Mouse (Mus musculus) megakaryocyte, adult 5-6 weeks (primary cell): ENCODE measurements around the gene Pim2. TPM values are rescaled to one million over a fixed set of nuclear protein-coding genes. Genes with fewer than 3 reads are reported as not detected.

Experiments
- ATAC-seq: 2 replicates; pipeline ENCODE4 v1.8.0; 2016; ENCODE audit warnings: mild to moderate bottlenecking, inconsistent platforms; ENCODE audit not compliant: poor library complexity, severe bottlenecking
- total RNA-seq, 2 experiments: library from RNA; stranded (forward) in 1 of 2; stranded (reverse) in 1 of 2; fragments of 153-499, 151-499 nt in 1 of 2; fragments of 221-1000, 200-1000 nt in 1 of 2; gene quantifications; 2 replicates each; pipeline versions ENCODE4 v1.2.3 to v1.2.4; 2015 to 2017

The Pim2 gene
- total RNA-seq (2015) (4.7 and 8.6 TPM in 2 replicates), total RNA-seq (2017) (1.1 and 1.4 TPM in 2 replicates)

- peak; percentile 95 for ATAC-seq
Measured at GRCm38 (mm10) chrX:7878007-7878419, at the start of gene Pim2. Gene Pim2, plus strand, starts transcription at chrX:7878262.

- no peak for ATAC-seq
Measured at GRCm38 (mm10) chrX:7837146-7837545, 40.9 kb upstream of the Pim2 start.

- no peak for ATAC-seq
Measured at GRCm38 (mm10) chrX:7840842-7841162, 37.3 kb upstream of the Pim2 start.

- ATAC-seq, result peak; percentile 88
Measured at GRCm38 (mm10) chrX:7841163-7842162, 36.6 kb upstream of the Pim2 start, which contains the start of gene Otud5. Gene Otud5, plus strand, starts transcription at chrX:7841364.

- no peak for ATAC-seq
Measured at GRCm38 (mm10) chrX:7842318-7842717, 35.7 kb upstream of the Pim2 start.

GRCm38 (mm10) chrX:7847845-7848244 lies 30.2 kb upstream of the Pim2 start:
- ATAC-seq, result no peak

- peak; percentile 67 for ATAC-seq
Measured at GRCm38 (mm10) chrX:7854578-7854977, 23.5 kb upstream of the Pim2 start.

GRCm38 (mm10) chrX:7859191-7859753 lies 18.8 kb upstream of the Pim2 start:
- ATAC-seq, result peak; percentile 56

- ATAC-seq, result no peak
Measured at GRCm38 (mm10) chrX:7863181-7863580, 14.9 kb upstream of the Pim2 start.

- peak; percentile 75 for ATAC-seq
Measured at GRCm38 (mm10) chrX:7864551-7864950, 13.5 kb upstream of the Pim2 start.

- ATAC-seq, result peak; percentile 51; the same call in 1 of the 2 replicates
Measured at GRCm38 (mm10) chrX:7865343-7865742, 12.7 kb upstream of the Pim2 start.

- ATAC-seq, result no peak
Measured at GRCm38 (mm10) chrX:7865786-7866185, 12.3 kb upstream of the Pim2 start.

- ATAC-seq, result no peak
Measured at GRCm38 (mm10) chrX:7867141-7867540, 10.9 kb upstream of the Pim2 start.

GRCm38 (mm10) chrX:7868506-7868905 lies 9.6 kb upstream of the Pim2 start:
- ATAC-seq, result no peak

- ATAC-seq, result no peak
Measured at GRCm38 (mm10) chrX:7869826-7870225, 8.2 kb upstream of the Pim2 start.

- no peak for ATAC-seq
Measured at GRCm38 (mm10) chrX:7878495-7878894, 433 bp downstream of the Pim2 start.

- peak; percentile 60 for ATAC-seq
Measured at GRCm38 (mm10) chrX:7879819-7880218, 1.8 kb downstream of the Pim2 start.

GRCm38 (mm10) chrX:7883841-7884567 lies 5.9 kb downstream of the Pim2 start, which contains the start of gene Slc35a2:
Gene Slc35a2, plus strand, starts transcription at chrX:7884028.
- peak; percentile 87 for ATAC-seq

GRCm38 (mm10) chrX:7898211-7898610 lies 20.1 kb downstream of the Pim2 start:
- no peak for ATAC-seq

GRCm38 (mm10) chrX:7898880-7899874 lies 21.1 kb downstream of the Pim2 start, which contains the start of the genes Pqbp1 and Timm17b:
Gene Pqbp1, minus strand, starts transcription at chrX:7899269.
Gene Timm17b, plus strand, starts transcription at chrX:7899357.
- ATAC-seq, result peak; percentile 94
